Mouse (Mus musculus): ENCODE measurements around the gene Igf1r.

DNA sequence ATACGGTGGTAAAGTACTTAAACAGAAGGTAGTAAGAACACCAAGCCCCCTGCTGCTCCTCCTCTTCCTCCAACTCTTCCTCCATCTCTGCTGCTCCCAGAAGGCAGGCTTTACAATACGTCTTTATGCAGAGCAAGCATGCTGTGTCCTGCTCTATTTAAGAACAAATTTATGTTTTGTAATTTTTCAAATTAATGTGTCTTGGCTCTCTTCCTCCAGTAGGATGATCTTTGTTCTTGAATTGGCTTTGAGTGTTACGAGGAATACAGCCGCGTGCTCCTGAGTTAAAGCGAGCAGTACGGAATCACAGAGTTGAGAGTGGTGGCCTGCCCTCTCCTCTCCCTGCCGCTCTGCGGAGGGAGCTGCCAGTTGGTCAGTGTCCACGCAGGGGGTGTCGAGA lies 34.2 kb downstream of the Igf1r start:
- TF ChIP-seq EP300 (IDR thresholded peaks at IDR 0.05; ENCODE audit: low read depth): no peak
- TF ChIP-seq CTCF (IDR thresholded peaks at IDR 0.05; ENCODE audit: low read depth): no peak

Data from liver, postnatal 0 days (tissue).